Mouse (Mus musculus) liver, adult 2 months (tissue): ENCODE measurements around the gene Fank1.

Experiments used
- CTCF ChIP-seq: fragments of 200-500 bp; IDR thresholded peaks from 2 replicates; pipeline ENCODE4 v1.5.1; 2011; ENCODE audit warnings: low read depth, low read length, control low read depth
- POLR2A ChIP-seq: fragments of 200-500 bp; IDR thresholded peaks from 2 replicates; pipeline ENCODE4 v1.6.1; 2011; ENCODE audit warnings: low read length, control low read depth; ENCODE audit not compliant: insufficient read depth; ENCODE audit errors: extremely low read depth

DNA sequence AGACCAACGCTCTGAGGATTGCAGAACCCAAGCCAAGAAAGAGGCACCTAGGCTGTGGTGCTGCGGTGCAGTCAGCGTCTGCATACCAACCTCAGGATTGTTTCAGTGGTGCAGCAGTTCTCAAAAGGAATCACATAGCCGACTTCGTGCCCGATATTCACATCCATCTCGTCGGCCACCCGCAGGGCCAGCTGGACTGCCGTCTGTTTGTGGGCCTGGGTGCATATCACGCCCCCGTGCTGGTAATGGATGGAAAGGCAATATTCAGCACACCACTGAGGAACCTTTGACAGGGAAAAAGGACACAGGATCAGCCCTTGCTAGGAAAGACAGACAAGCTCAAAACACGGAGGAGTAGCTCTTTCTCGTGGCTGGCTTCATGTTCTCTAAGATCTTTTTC is 27.9 kb upstream of the Fank1 start:
- TF ChIP-seq CTCF = no peak
- TF ChIP-seq POLR2A = no peak
